Mouse (Mus musculus) Patski (cell line): ENCODE measurements around the gene Ech1. TPM values are rescaled to one million over a fixed set of nuclear protein-coding genes. Genes with fewer than 3 reads are reported as not detected.

ENCODE experiments used
- ATAC-seq: fragments of 100-300 bp; one replicate; pipeline ENCODE4 v1.8.0; 2021
- CTCF ChIA-PET: fragments of 350-600 bp; sonication (Branson Sonifier 250); formaldehyde crosslinking; loops from one replicate; lab custom pipeline; 2022; ENCODE audit warnings: inconsistent platforms; lab: Charles Lee
- POLR2A ChIA-PET: fragments of 350-600 bp; sonication (Branson Sonifier 250); formaldehyde crosslinking; loops from one replicate; lab custom pipeline; 2022; ENCODE audit warnings: antibody characterized with exemption, inconsistent platforms; lab: Charles Lee
- DNase-seq: peaks from one replicate; pipeline ENCODE4 v3.0.0-alpha.2; 2011; ENCODE audit warnings: low read depth, low spot score
- H3K27me3 ChIP-seq: fragments of 371-371 bp; one replicate; pipeline ENCODE4 v1.5.1; 2021
- CTCF ChIP-seq: fragments of 100-300 bp; IDR thresholded peaks from one replicate; pipeline ENCODE4 v1.5.1; 2021
- in situ Hi-C: fragments of 300-500 bp; cut with MboI; formaldehyde crosslinking; loops from 3 replicates; pipeline ENCODE4 v1.11.1; 2018; ENCODE audit warnings: low pct_unique_long_range_greater_than_20kb, mixed read lengths
- polyA plus RNA-seq: library from polyadenylated mRNA; unstranded; gene quantifications from one replicate; pipeline ENCODE4 v1.2.3, GENCODE M21; 2021

Ech1 gene
- polyA plus RNA-seq, 1 experiment from 2014 or later = 208 TPM

DNA sequence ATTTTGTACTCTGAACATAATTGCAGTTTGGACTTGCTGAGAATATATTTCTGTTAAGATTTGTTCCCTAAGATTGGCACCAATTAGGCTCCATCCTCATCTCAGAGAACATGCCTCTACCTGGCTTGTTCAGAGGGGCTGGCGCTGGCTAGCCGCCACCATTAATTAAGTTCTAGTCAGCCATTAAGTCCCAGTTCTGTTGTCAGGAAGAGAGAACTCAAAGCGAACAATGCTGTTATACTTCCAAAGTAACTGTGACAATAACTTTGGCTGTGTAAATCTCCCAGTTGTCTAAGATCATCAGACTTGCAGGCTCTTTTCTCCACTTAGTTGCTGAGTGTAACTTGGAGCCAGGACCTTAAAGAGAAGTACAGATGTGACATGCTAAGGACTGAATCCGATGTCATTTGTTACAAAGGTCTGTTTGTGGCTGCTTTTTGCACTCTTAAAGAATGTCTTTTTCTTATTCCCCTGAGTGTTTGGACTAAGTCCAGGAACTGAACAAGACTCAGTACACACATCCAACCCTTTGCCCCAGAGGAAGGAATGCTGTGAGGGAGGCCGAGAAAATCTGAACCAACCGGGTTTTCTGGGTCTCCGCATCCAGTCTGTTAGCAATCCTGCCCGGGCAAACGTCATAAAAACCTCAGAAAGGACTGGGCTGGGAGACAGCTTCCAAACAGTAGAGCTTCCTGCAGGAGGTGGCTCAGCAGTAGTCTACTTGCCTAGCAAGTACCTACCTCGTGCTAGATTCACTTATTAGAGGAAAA lies 22.9 kb upstream of the Ech1 start:
- TF ChIP-seq CTCF = no peak
- ChIA-PET POLR2A (interaction anchor here (0.6 to 1.2 kb wide), 2 partner anchors 18 to 28 kb away, joined by 3 read pairs; no protein-coding TSS in a partner anchor), CTCF (interaction anchor here (1.0 to 1.4 kb wide), 2 partner anchors 10 to 65 kb away, joined by 3 read pairs; no protein-coding TSS in a partner anchor)
- in situ Hi-C loops = no loop called here
- no peak for DNase-seq
- H3K27me3 ChIP-seq = no peaks in the 10 kb centered on the region
- peak; percentile 79 for ATAC-seq

DNA sequence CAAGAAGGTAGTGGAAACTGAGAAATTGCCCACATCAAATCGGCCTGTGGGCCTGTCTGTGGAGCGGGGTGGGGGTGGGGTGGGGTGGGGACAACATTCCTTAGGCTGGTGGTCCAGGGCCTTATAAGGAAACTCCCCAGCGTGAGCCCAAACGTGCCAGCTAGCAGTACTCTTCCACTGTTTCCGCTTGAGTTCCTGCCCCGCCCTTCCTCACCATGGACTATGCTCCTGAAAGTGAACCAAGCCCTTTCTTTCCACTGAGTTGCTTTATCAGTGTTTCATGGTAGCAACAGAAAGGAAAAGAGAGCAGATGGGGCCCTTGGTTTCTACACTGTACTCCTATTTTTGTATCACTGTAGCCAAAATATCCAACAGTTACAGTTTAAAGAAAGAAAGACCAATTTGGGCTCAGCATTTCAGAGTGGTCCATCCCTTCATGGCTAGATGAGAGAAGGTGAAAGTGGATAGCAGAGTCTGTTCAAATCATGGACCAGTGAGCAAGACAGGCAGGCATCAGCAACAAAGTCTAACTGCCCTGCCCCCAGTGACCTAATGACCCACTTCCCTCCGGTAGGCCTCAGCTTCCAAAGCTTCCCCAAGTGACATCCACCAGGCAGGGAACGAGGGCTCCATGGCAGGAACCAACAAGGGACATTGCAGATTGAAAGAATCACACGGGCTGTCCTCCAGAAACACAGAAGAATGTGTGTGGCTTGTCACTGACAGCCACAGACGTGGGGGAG lies 22.0 kb upstream of the Ech1 start:
- ATAC-seq (no peak), DNase-seq (no peak)
- no peak for TF ChIP-seq CTCF
- POLR2A ChIA-PET = interaction anchor here (0.7 kb wide), 1 partner anchor 14 kb away, joined by 3 read pairs; no protein-coding TSS in a partner anchor
- no peaks in the 10 kb centered on the region for H3K27me3 ChIP-seq
- in situ Hi-C loops = no loop called here
- CTCF ChIA-PET = interaction anchor here (1.0 to 1.4 kb wide), 3 partner anchors 9 to 64 kb away, joined by 3 read pairs; no protein-coding TSS in a partner anchor

DNA sequence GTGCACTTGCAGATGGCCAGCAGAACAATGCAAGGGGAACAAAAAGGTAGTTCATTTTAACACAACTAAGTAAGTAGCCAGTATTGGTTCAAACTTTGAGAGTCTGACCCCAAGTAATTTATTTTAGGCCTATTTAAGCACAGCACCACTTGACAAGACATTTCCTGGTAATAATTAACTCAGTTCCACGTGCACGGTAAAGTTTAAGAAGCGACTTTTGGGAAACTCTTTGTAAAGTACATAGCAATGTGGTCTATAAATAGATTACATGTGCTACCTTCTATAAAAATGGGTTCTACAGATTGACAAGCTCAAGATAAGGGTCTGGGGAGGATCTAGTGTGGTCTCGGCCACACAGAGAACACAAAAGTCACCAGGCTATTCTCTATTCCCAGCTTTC lies 21.3 kb upstream of the Ech1 start:
- POLR2A ChIA-PET = interaction anchor here (0.6 to 0.7 kb wide), 3 partner anchors 15 to 97 kb away, joined by 3 read pairs; no protein-coding TSS in a partner anchor
- no peak for DNase-seq
- TF ChIP-seq CTCF = no peak
- in situ Hi-C loops = no loop called here
- no peak for ATAC-seq
- CTCF ChIA-PET = interaction anchor here (1.3 kb wide), 1 partner anchor 17 kb away, joined by 3 read pairs; no protein-coding TSS in a partner anchor
- H3K27me3 ChIP-seq = no peaks in the 10 kb centered on the region

DNA sequence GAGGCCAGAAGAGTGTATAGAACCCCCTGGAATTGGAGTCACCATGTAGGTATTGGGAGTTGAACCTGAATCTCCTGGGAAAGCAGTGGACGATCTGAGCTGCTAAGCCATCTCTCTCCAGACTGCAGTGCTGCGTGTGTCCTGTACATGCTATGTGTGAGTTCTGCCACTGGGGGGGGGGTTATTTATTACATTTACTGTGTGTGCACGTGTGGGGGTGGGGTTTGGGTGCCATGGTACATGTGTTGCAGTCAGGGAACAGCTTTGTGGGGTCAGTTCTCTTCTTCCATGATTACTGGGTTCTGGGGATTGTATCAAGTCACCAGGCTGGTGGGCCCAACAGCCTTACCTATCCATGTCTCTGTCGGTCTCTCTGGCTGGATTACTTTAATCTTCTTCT lies 18.1 kb upstream of the Ech1 start:
- no peak for ATAC-seq
- CTCF ChIA-PET = no interaction called here
- DNase-seq = no peak
- no peak for TF ChIP-seq CTCF
- in situ Hi-C loops = no loop called here
- POLR2A ChIA-PET = interaction anchor here (0.6 kb wide), 1 partner anchor 147 kb away, joined by 4 read pairs; no protein-coding TSS in a partner anchor
- H3K27me3 ChIP-seq = no peaks in the 10 kb centered on the region

DNA sequence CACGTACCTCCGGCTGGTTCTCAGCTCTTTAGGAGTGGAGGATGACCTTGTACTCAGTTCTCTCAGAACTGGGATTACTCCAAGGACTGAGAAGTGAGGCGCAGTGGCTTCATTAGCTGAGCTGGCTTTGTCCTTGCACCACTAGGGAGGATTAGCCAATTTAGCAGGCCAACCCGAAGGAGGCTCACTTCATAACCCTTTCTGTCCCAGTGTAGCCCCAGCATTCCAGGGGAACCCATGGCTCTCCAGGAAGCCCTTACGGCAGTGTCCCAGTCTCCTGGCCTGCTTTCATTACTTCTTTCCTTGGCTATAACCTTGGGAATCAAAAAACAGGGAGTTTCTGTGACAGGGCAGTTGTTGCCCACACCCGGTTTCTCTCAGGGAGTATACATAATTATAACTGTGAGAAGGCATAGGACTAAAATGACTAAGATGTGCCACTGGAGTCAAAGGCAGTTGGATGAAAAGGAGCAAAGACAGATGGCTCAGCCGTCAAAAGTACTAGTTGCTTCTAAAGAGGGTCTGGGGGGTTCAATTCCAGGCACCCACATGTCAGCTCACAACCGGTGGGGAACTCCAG lies 17.3 kb upstream of the Ech1 start:
- POLR2A ChIA-PET = interaction anchor here (1.6 kb wide), 1 partner anchor 10 kb away, joined by 5 read pairs; no protein-coding TSS in a partner anchor

DNA sequence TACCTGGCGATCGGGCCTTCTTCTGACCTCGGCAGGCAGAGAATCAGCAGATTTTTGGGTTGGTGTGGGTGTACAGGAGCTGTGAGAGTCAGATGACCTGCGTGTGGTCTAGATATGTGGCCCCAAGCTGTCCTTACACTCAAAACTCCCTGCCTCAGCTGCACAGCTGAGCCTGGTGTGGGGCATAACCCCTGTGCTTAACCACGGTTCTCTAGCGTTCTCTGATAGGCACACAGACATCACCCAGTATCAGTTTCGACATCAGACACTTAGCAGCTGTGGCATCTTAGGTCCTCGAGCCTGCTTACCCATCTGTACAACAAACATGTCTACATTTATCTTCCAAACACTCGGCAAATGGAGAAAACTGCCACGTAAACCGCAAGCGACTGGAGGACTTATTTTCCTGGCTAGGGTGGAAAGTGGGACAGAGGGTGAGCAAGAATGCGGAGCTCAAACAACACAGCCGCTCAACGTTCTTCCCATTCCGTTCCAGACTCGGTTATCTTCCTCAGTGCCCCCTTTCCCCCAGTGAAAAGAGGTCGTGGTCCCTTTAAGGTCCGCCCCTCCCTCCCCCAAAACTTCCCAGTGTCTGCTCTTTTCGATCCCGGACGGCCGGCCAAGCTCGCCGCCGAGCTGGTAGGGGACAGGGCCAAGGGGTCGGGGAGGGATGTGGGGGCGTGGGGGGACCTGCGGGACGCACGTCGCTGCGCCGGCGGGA lies 16.6 kb upstream of the Ech1 start, which contains the start of gene Hnrnpl:
Gene Hnrnpl, plus strand, starts transcription at position 321 of the 721 bp plus-strand sequence.
- CTCF ChIA-PET = interaction anchor here (1.0 to 2.0 kb wide), 2 partner anchors 11 to 59 kb away, joined by 4 to 6 read pairs; no protein-coding TSS in a partner anchor
- POLR2A ChIA-PET = interaction anchor here (1.4 to 1.9 kb wide), 3 partner anchors 9 to 16 kb away, joined by 3 to 9 read pairs (median 5); no protein-coding TSS in a partner anchor
- DNase-seq = no peak
- in situ Hi-C loops = no loop called here
- H3K27me3 ChIP-seq = no peaks in the 10 kb centered on the region
- ATAC-seq = no peak
- TF ChIP-seq CTCF = no peak

More for the DNA sequence above, 17.3 kb upstream of the Ech1 start:
- CTCF ChIA-PET = interaction anchor here (1.0 to 2.0 kb wide), 2 partner anchors 11 to 59 kb away, joined by 4 to 6 read pairs; no protein-coding TSS in a partner anchor
- TF ChIP-seq CTCF = no peak
- no peaks in the 10 kb centered on the region for H3K27me3 ChIP-seq
- in situ Hi-C loops = no loop called here
- ATAC-seq (no peak), DNase-seq (no peak)

DNA sequence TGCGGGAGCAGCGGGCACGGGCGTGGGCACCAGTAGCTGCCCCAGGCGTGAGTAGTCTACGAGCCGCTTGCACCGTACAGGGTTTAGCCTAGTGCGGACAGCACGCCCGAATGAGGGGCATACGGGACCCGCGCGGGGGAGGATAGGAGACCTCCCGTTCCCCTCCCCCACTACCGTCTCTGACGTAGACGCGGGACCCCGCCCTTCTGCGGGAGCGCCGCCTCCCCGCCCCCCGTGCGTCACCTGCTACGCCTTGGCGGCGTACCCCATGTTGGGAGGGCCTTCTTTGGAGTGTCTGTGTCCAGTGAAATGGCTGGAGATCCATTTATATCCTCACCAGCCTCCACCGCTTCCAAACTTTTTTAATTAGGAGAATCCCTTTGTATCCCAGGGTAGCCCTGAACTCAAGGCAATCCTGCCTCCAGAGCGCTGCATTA lies 16.0 kb upstream of the Ech1 start:
- peak; percentile 9 for ATAC-seq
- POLR2A ChIA-PET = interaction anchor here (1.4 to 1.9 kb wide), 3 partner anchors 9 to 17 kb away, joined by 3 to 9 read pairs (median 5); no protein-coding TSS in a partner anchor

DNA sequence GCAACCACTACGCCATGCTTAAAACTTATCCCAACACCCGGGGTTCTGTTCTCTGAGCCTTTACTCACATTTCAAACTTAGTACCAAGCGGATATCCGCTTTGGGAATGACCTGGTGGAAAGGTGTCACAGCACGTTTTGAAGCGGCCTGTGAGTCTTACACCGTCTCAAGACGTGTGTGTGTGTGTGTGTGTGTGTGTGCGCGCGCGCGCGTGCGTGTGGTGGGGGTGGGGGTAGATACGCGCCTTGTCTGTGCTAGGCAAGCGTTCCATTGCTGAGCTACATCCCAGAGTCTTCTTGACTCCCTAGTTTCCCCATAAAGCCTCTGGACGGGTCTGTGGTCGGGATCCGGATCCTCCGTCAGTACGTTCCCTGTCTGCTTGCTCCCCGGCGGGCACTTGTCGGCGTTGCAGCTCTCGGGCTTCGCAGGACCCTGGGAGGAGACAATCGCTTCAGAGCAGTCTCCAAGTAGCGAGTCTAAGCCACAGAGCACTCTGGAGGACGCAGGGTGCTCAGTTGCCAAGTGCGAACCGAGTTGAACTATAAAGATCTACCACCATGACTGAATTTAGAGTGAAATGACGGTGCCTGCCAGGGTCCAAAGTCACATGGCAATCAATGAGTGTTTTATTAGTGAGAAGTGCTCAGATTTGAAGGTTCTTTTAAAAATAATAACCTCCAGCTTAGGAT lies 15.5 kb upstream of the Ech1 start:
- ChIA-PET CTCF (interaction anchor here (1.5 to 2.0 kb wide), 3 partner anchors 12 to 58 kb away, joined by 4 to 6 read pairs (median 4); partner anchors contain the start of gene Ech1), POLR2A (interaction anchor here (0.7 to 4.0 kb wide), 5 partner anchors 11 to 427 kb away, joined by 3 to 22 read pairs (median 7); no protein-coding TSS in a partner anchor)
- no peak for TF ChIP-seq CTCF
- DNase-seq = no peak
- no peaks in the 10 kb centered on the region for H3K27me3 ChIP-seq
- ATAC-seq = peak; percentile 5
- in situ Hi-C loops = no loop called here

More for the DNA sequence above, 16.0 kb upstream of the Ech1 start:
- in situ Hi-C loops = no loop called here
- CTCF ChIA-PET = interaction anchor here (1.5 to 2.0 kb wide), 3 partner anchors 12 to 58 kb away, joined by 4 to 6 read pairs (median 4); partner anchors contain the start of gene Ech1
- no peaks in the 10 kb centered on the region for H3K27me3 ChIP-seq
- TF ChIP-seq CTCF = no peak
- DNase-seq = no peak
